Mouse (Mus musculus): ENCODE results near the gene Mertk. TPM values are rescaled to one million over a fixed set of nuclear protein-coding genes. Genes with fewer than 3 reads are reported as not detected.
A peak's percentile ranks its signal among the peaks of the same experiment; 100 is the strongest.

Mertk gene
- polyA plus RNA-seq, 1 experiment from 2014 or later, result 5.4 TPM

GRCm38 (mm10) chr2:128803441-128803840 lies 104.7 kb downstream of the Mertk start:
- Histone ChIP-seq H3K9me3 (ENCODE audit: control insufficient read depth, low read depth, low read length) (no peaks in the 10 kb centered on the region), H3K9ac (replicated peaks; ENCODE audit: low read depth, low read length) (no peak overlapping the region), H3K27me3 (ENCODE audit: control insufficient read depth, insufficient read depth, low read length) (no peaks in the 10 kb centered on the region), H3K4me3 (ENCODE audit: low read depth, low read length) (no peak overlapping the region), H3K27ac (ENCODE audit: low read length) (no peak overlapping the region), H3K4me2 (replicated peaks; ENCODE audit: low read depth, low read length) (no peak overlapping the region), H3K4me1 (ENCODE audit: control insufficient read depth, insufficient read depth, low read length) (no peaks in the 10 kb centered on the region), H3K36me3 (ENCODE audit: control insufficient read depth, insufficient read depth, low read length) (peaks cover 11% of the 10 kb centered on the region)
- no peak for ATAC-seq (ENCODE audit: insufficient number of reproducible peaks, insufficient read depth, low FRiP score, low read depth)
- WGBS, result 88% methylated on average over 4 of the region's 4 CpGs

GRCm38 (mm10) chr2:128805341-128805740 lies 106.6 kb downstream of the Mertk start:
- Histone ChIP-seq H3K4me3 (ENCODE audit: low read depth, low read length) (no peak overlapping the region), H3K9me3 (ENCODE audit: control insufficient read depth, low read depth, low read length) (no peaks in the 10 kb centered on the region), H3K9ac (replicated peaks; ENCODE audit: low read depth, low read length) (no peak overlapping the region), H3K27ac (ENCODE audit: low read length) (no peak overlapping the region), H3K36me3 (ENCODE audit: control insufficient read depth, insufficient read depth, low read length) (peaks cover 7% of the 10 kb centered on the region), H3K4me1 (ENCODE audit: control insufficient read depth, insufficient read depth, low read length) (no peaks in the 10 kb centered on the region), H3K4me2 (replicated peaks; ENCODE audit: low read depth, low read length) (no peak overlapping the region), H3K27me3 (ENCODE audit: control insufficient read depth, insufficient read depth, low read length) (no peaks in the 10 kb centered on the region)
- no peak for ATAC-seq (ENCODE audit: insufficient number of reproducible peaks, insufficient read depth, low FRiP score, low read depth)
- 64% methylated on average over 4 of the region's 4 CpGs for WGBS

- Histone ChIP-seq H3K9me3 (ENCODE audit: control insufficient read depth, low read depth, low read length) (no peaks in the 10 kb centered on the region), H3K27me3 (ENCODE audit: control insufficient read depth, insufficient read depth, low read length) (no peaks in the 10 kb centered on the region), H3K9ac (replicated peaks; ENCODE audit: low read depth, low read length) (no peak overlapping the region), H3K36me3 (ENCODE audit: control insufficient read depth, insufficient read depth, low read length) (peaks cover under 1% of the 10 kb centered on the region), H3K4me3 (ENCODE audit: low read depth, low read length) (no peak overlapping the region), H3K4me2 (replicated peaks; ENCODE audit: low read depth, low read length) (no peak overlapping the region), H3K4me1 (ENCODE audit: control insufficient read depth, insufficient read depth, low read length) (no peaks in the 10 kb centered on the region), H3K27ac (ENCODE audit: low read length) (no peak overlapping the region)
- ATAC-seq (ENCODE audit: insufficient number of reproducible peaks, insufficient read depth, low FRiP score, low read depth), result no peak
- WGBS, result 61% methylated on average over 8 of the region's 8 CpGs
Measured at GRCm38 (mm10) chr2:128806561-128806960, 107.8 kb downstream of the Mertk start.

GRCm38 (mm10) chr2:128812761-128813160 lies 114.0 kb downstream of the Mertk start:
- H3K4me3 ChIP-seq (ENCODE audit: low read depth, low read length), result no peak overlapping the region
- H3K27me3 ChIP-seq (ENCODE audit: control insufficient read depth, insufficient read depth, low read length), result no peaks in the 10 kb centered on the region
- no peak overlapping the region for H3K9ac ChIP-seq (replicated peaks; ENCODE audit: low read depth, low read length)
- ATAC-seq (ENCODE audit: insufficient number of reproducible peaks, insufficient read depth, low FRiP score, low read depth), result no peak
- 45% methylated on average over 2 of the region's 2 CpGs for WGBS
- H3K36me3 ChIP-seq (ENCODE audit: control insufficient read depth, insufficient read depth, low read length), result no peaks in the 10 kb centered on the region
- no peaks in the 10 kb centered on the region for H3K9me3 ChIP-seq (ENCODE audit: control insufficient read depth, low read depth, low read length)
- H3K27ac ChIP-seq (ENCODE audit: low read length), result no peak overlapping the region
- H3K4me2 ChIP-seq (replicated peaks; ENCODE audit: low read depth, low read length), result no peak overlapping the region
- H3K4me1 ChIP-seq (ENCODE audit: control insufficient read depth, insufficient read depth, low read length), result no peaks in the 10 kb centered on the region

- Histone ChIP-seq H3K27ac (ENCODE audit: low read length) (no peak overlapping the region), H3K4me1 (ENCODE audit: control insufficient read depth, insufficient read depth, low read length) (peaks cover 6% of the 10 kb centered on the region; the same call in 1 of the 2 replicates), H3K36me3 (ENCODE audit: control insufficient read depth, insufficient read depth, low read length) (no peaks in the 10 kb centered on the region), H3K4me3 (ENCODE audit: low read depth, low read length) (no peak overlapping the region), H3K9me3 (ENCODE audit: control insufficient read depth, low read depth, low read length) (no peaks in the 10 kb centered on the region), H3K9ac (replicated peaks; ENCODE audit: low read depth, low read length) (no peak overlapping the region), H3K27me3 (ENCODE audit: control insufficient read depth, insufficient read depth, low read length) (no peaks in the 10 kb centered on the region), H3K4me2 (replicated peaks; ENCODE audit: low read depth, low read length) (no peak overlapping the region)
- ATAC-seq (ENCODE audit: insufficient number of reproducible peaks, insufficient read depth, low FRiP score, low read depth), result no peak
- 93% methylated on average over 1 of the region's 1 CpGs for WGBS
Measured at GRCm38 (mm10) chr2:128816311-128816710, 117.6 kb downstream of the Mertk start.

GRCm38 (mm10) chr2:128816916-128817315 lies 118.2 kb downstream of the Mertk start:
- Histone ChIP-seq H3K9me3 (ENCODE audit: control insufficient read depth, low read depth, low read length) (no peaks in the 10 kb centered on the region), H3K9ac (replicated peaks; ENCODE audit: low read depth, low read length) (no peak overlapping the region), H3K4me2 (replicated peaks; ENCODE audit: low read depth, low read length) (peak overlapping the region; percentile 51), H3K27me3 (ENCODE audit: control insufficient read depth, insufficient read depth, low read length) (no peaks in the 10 kb centered on the region), H3K27ac (ENCODE audit: low read length) (no peak overlapping the region; the same call in 1 of the 2 replicates), H3K4me1 (ENCODE audit: control insufficient read depth, insufficient read depth, low read length) (peaks cover 6% of the 10 kb centered on the region; the same call in 1 of the 2 replicates), H3K36me3 (ENCODE audit: control insufficient read depth, insufficient read depth, low read length) (no peaks in the 10 kb centered on the region), H3K4me3 (ENCODE audit: low read depth, low read length) (peak overlapping the region; percentile 78; the same call in 1 of the 2 replicates)
- WGBS, result 50% methylated on average over 6 of the region's 6 CpGs
- no peak for ATAC-seq (ENCODE audit: insufficient number of reproducible peaks, insufficient read depth, low FRiP score, low read depth)

- ATAC-seq (ENCODE audit: insufficient number of reproducible peaks, insufficient read depth, low FRiP score, low read depth), result no peak; the same call in 1 of the 2 replicates
Measured at GRCm38 (mm10) chr2:128817387-128817785, 118.6 kb downstream of the Mertk start.

GRCm38 (mm10) chr2:128817786-128818681 lies 119.3 kb downstream of the Mertk start, which contains the start of gene Tmem87b:
Tmem87b (plus strand) TSS chr2:128818118.
- ATAC-seq (ENCODE audit: insufficient number of reproducible peaks, insufficient read depth, low FRiP score, low read depth), result peak; percentile 90
- Histone ChIP-seq H3K4me1 (ENCODE audit: control insufficient read depth, insufficient read depth, low read length) (peaks cover 6% of the 10 kb centered on the region; the same call in 1 of the 2 replicates), H3K4me2 (replicated peaks; ENCODE audit: low read depth, low read length) (peak within 1 kb of the TSS; percentile 67), H3K4me3 (ENCODE audit: low read depth, low read length) (peak within 1 kb of the TSS; percentile 78), H3K9me3 (ENCODE audit: control insufficient read depth, low read depth, low read length) (no peaks in the 10 kb centered on the region), H3K9ac (replicated peaks; ENCODE audit: low read depth, low read length) (peak within 1 kb of the TSS; percentile 61), H3K27ac (ENCODE audit: low read length) (peak within 1 kb of the TSS; percentile 90), H3K27me3 (ENCODE audit: control insufficient read depth, insufficient read depth, low read length) (no peaks in the 10 kb centered on the region), H3K36me3 (ENCODE audit: control insufficient read depth, insufficient read depth, low read length) (no peaks in the 10 kb centered on the region)
- under 1% methylated on average over 59 of the region's 59 CpGs for WGBS

More at GRCm38 (mm10) chr2:128817387-128817785, 118.6 kb downstream of the Mertk start:
- Histone ChIP-seq H3K9me3 (ENCODE audit: control insufficient read depth, low read depth, low read length) (no peaks in the 10 kb centered on the region), H3K4me1 (ENCODE audit: control insufficient read depth, insufficient read depth, low read length) (peaks cover 6% of the 10 kb centered on the region; the same call in 1 of the 2 replicates), H3K4me2 (replicated peaks; ENCODE audit: low read depth, low read length) (peak overlapping the region; percentile 51), H3K36me3 (ENCODE audit: control insufficient read depth, insufficient read depth, low read length) (no peaks in the 10 kb centered on the region), H3K27me3 (ENCODE audit: control insufficient read depth, insufficient read depth, low read length) (no peaks in the 10 kb centered on the region), H3K27ac (ENCODE audit: low read length) (peak overlapping the region; percentile 83; the same call in 1 of the 2 replicates), H3K4me3 (ENCODE audit: low read depth, low read length) (peak overlapping the region; percentile 78), H3K9ac (replicated peaks; ENCODE audit: low read depth, low read length) (no peak overlapping the region)
- 0% methylated on average over 7 of the region's 7 CpGs for WGBS
